Mouse (Mus musculus) v-Abl transformed pro-B cells (cell line): ENCODE measurements around the gene Prkg1.

Source experiments
- in situ Hi-C, 2 experiments: fragments of 400-800 bp; cut with MboI; formaldehyde crosslinking; loops; one replicate each; pipeline ENCODE4 v1.15.1; 2025; ENCODE audit not compliant: unreplicated experiment in 2 of 2

The Prkg1 gene

DNA sequence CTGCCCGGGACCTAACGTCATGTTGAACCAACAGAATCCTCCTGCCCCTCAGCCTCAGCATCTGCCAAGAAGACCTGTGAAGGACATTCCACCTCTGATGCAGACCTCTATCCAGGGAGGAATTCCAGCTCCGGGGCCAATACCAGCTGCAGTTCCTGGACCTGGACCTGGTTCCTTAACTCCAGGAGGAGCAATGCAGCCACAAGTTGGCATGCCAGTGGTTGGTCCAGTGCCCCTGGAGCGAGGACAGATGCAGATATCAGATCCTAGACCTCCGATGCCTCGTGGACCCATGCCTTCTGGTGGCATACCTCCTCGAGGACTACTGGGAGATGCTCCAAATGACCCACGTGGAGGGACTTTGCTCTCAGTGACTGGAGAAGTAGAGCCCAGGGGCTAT is 681.1 kb downstream of the Prkg1 start:
- in situ Hi-C loops, result loop anchor here (5.0 to 25.0 kb wide), 3 partner anchors 259 to 1604 kb away; no protein-coding TSS in a partner anchor

- in situ Hi-C loops, result loop anchor here (5.0 to 25.0 kb wide), 3 partner anchors 259 to 1604 kb away; no protein-coding TSS in a partner anchor
Measured at GRCm38 (mm10) chr19:31082662-31083429, 682.0 kb downstream of the Prkg1 start, which contains the start of gene Cstf2t. TSS of gene Cstf2t (plus strand) at chr19:31082837.

GRCm38 (mm10) chr19:31082226-31082625 is 682.6 kb downstream of the Prkg1 start:
- in situ Hi-C loops, result loop anchor here (5.0 to 25.0 kb wide), 3 partner anchors 260 to 1605 kb away; no protein-coding TSS in a partner anchor

DNA sequence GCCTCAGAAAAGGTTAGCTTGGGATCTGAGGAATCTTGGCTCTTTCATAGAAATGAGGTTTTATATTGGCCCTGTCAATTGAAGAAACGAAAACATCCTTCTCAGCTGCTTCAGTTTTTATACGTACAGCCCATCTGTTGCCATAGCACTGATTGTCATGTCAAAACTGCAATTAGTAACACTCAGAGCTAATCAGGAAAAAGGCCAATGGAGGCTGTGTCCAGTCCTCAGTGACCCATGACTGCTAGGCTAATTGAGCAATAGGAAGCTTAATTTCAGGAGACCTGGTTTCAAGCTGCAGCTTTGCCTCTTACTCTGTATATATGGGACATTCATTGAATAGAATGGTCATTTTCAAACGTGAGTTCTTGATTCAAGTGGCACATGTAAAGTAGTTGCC is 686.6 kb downstream of the Prkg1 start:
- in situ Hi-C loops, result loop anchor here (25.0 kb wide), 2 partner anchors 884 to 1609 kb away; no protein-coding TSS in a partner anchor

- in situ Hi-C loops, result loop anchor here (25.0 kb wide), 2 partner anchors 886 to 1611 kb away; no protein-coding TSS in a partner anchor
Measured at GRCm38 (mm10) chr19:31076106-31076505, 688.7 kb downstream of the Prkg1 start.

DNA sequence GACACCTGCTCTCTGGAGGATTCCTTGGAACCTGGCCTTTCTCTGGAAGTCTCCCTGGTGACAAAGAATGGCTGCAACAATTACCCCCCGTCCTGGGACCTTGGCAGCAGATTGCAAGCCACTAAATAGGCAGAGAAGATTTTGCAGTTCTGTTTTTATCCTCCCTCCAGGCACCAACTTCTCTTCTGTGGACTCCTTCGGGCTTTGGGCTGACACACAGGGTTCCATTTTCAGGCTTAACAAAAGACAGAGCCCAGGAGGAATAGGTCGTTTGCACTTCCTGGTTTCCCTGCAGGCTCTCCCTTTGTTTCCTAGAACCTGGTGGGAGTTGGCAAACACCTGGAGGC is 690.1 kb downstream of the Prkg1 start:
- in situ Hi-C loops, result loop anchor here (25.0 kb wide), 2 partner anchors 888 to 1613 kb away; no protein-coding TSS in a partner anchor

- in situ Hi-C loops, result no loop called here
Measured at GRCm38 (mm10) chr19:31073959-31074716, 690.7 kb downstream of the Prkg1 start.

- in situ Hi-C loops, result no loop called here
Measured at GRCm38 (mm10) chr19:31065206-31065781, 699.5 kb downstream of the Prkg1 start.

DNA sequence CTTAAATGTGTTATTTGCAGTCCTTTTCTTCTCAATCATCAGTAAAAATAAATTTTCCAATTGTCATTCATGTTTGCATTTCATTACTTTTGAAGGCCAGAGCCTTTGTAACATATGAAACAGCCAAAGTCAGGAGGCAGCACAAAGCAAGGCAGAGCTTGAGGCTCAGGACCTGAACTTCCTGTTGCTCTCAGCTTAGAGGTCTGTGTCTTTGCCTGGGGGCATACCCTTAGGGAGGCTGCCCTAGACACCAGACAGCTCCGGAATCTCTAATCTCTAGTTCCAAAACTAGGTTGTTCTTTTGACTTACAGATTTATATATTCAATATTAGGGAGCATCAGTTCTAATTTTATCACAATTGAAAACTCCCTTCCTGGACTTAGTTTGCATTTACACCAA is 700.1 kb downstream of the Prkg1 start:
- in situ Hi-C loops, result no loop called here

DNA sequence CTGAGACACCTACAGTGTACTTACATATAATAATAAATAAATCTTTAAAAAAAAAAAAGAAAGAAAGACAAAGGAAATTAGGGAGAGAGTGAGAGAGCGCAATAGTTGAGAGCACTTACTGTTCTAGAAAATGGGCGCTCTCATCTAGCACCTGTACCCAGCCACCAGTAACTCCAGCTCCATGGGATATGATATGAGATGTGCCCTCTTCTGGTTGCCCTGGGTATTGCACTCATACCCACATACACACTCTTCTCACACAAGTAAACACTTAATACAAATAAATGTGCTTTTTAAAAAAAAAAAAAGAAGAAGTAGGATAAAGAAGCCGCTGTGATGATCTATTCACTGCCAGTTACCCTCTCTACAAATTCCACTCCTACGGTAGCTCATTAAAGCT is 718.2 kb downstream of the Prkg1 start:
- in situ Hi-C loops, result no loop called here

- in situ Hi-C loops, result no loop called here
Measured at GRCm38 (mm10) chr19:31040948-31041847, 723.6 kb downstream of the Prkg1 start.

DNA sequence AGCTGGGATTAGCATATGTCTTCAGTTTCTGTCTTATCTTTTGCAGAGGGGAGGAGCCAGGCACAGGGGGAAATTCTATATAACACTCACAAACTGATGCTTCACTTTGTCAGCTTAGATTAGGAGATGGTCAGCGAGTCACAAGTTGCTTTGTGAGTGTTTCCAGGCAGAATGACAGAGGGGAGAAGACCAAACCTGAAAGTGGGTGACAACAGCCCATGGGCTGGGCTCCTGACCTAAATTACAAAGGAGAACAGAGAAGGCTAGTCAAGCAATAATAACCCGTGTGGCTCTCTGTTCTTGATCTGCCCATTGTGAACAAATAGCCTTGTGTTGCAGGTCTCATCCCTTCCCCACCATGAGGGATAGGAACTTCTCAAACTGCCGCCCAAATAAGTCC is 725.9 kb downstream of the Prkg1 start:
- in situ Hi-C loops, result no loop called here

DNA sequence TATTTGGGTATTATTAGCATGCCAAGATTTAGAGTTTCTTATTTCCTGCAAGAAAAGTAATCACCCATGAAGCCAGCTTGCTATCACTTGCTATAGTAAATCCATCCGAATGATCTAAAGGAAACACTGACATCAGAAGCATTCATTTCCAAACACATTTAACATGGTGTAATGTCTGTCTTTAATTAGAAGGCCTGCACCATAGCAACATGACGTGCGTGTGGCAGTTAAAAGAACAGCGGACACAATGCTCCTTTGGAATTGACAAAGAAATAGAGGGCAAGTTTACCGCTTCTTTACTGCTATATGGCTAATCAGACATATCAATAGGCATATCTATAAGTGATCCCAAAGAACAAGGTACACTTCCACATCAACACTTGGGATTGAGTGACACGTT is 733.2 kb downstream of the Prkg1 start:
- in situ Hi-C loops, result no loop called here

DNA sequence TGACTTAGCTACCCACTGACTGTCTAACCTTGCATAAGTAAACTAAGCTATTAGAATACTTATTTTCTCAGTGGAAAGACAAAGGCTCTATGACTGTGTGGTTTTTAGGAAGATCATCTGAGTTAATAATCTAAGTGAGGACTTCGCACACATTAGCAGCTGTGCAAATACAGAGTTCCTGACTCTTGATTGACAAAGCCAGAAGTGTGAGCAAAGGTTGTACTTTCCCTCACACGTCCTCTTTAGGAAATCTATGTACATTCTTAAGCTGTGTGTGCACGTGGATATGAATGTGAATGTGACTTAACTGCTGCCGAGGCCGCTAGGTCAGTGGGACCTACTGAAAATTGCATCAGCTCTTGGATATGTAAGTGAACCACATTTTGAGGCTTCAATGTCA is 738.0 kb downstream of the Prkg1 start:
- in situ Hi-C loops, result no loop called here

GRCm38 (mm10) chr19:31011528-31012133 is 753.2 kb downstream of the Prkg1 start:
- in situ Hi-C loops, result no loop called here

DNA sequence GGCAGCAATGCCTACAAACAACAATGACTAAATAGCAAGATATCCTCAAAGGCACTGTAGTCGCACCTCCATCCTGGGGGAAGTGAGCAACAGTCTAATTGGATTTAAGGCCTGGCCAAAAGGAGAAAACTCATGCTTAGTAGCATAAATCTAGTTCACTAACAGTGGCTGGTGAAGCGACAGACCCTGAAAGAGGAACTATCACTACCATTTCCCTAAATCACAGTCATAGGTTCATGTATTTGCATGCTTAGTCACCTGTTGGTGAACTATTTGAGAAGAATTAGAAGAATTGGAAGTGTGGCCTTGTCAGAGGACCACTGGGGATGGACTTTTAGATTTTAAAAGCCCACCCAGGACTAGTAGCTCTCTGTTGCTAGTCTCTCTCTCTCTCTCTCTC is 766.3 kb downstream of the Prkg1 start:
- in situ Hi-C loops, result no loop called here

GRCm38 (mm10) chr19:30990390-30990789 is 774.4 kb downstream of the Prkg1 start:
- in situ Hi-C loops, result no loop called here

- in situ Hi-C loops, result no loop called here
Measured at GRCm38 (mm10) chr19:30982436-30982835, 782.4 kb downstream of the Prkg1 start.

DNA sequence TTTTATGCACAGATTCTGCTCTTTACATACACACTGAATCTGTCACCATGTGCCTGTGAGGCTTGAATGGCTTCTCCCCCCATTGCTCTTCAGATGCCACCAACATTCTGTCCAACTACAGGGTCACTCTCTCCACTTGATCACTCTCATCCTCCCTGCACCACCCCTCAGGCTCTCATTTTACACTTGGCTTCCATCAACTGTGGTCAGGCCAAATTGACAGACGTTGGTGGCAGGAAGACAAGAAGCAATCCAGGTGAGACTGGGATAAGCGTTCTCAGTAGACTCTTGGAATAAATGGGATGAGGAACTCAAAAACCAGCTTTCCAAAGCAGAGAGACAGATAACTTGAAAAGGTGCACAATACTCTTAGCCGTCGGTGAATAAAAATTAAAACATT is 786.7 kb downstream of the Prkg1 start:
- in situ Hi-C loops, result no loop called here

DNA sequence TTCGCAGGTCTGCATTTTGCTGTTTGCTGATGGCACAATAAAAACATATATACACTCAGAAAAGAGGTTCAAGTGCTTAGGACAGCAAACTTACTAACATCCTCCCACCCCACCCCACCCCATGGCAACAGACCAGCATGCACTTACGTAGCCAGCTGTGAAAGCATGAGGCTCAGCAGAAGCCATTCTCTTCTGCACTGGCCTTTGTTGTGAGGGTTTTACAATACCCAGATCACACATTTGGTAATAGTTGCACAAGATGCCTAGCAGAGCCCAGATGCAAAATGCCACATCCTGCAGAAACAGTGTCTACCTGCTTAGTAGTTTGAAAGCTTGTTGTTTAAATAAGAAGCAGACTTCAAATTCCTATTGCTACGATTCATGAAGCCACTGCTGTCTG is 814.2 kb downstream of the Prkg1 start:
- in situ Hi-C loops, result no loop called here
